Mouse (Mus musculus) hindbrain, embryonic 12.5 days (tissue): ENCODE results near the gene Lama5. TPM values are rescaled to one million over a fixed set of nuclear protein-coding genes. Genes with fewer than 3 reads are reported as not detected.

Experiments
- ATAC-seq: fragments of 200-750 bp; cut with Nextera tagmentation; 2 replicates; pipeline ENCODE4 v1.8.0; 2017; ENCODE audit warnings: moderate TSS enrichment; ENCODE audit not compliant: low FRiP score
- H3K27ac ChIP-seq: fragments of 300-500 bp; sonication (generic); 2 replicates; pipeline ENCODE4 v1.5.1; 2016; ENCODE audit warnings: mild to moderate bottlenecking
- H3K27me3 ChIP-seq: fragments of 300-500 bp; sonication (generic); 2 replicates; pipeline ENCODE4 v1.6.1; 2016; ENCODE audit warnings: mild to moderate bottlenecking
- H3K36me3 ChIP-seq: fragments of 300-500 bp; sonication (generic); 2 replicates; pipeline ENCODE4 v1.6.1; 2016; ENCODE audit warnings: mild to moderate bottlenecking
- H3K4me1 ChIP-seq: fragments of 300-500 bp; sonication (generic); 2 replicates; pipeline ENCODE4 v1.6.1; 2016
- H3K4me2 ChIP-seq: fragments of 300-500 bp; sonication (generic); replicated peaks from 2 replicates; pipeline ENCODE4 v1.6.1; 2016; ENCODE audit warnings: mild to moderate bottlenecking
- H3K4me3 ChIP-seq: fragments of 300-500 bp; sonication (generic); 2 replicates; pipeline ENCODE4 v1.5.1; 2016; ENCODE audit warnings: mild to moderate bottlenecking
- H3K9ac ChIP-seq: fragments of 300-500 bp; sonication (generic); 2 replicates; pipeline ENCODE4 v1.6.1; 2016; ENCODE audit warnings: mild to moderate bottlenecking, moderate library complexity
- H3K9me3 ChIP-seq: fragments of 300-500 bp; sonication (generic); replicated peaks from 2 replicates; pipeline ENCODE4 v1.6.1; 2016; ENCODE audit warnings: mild to moderate bottlenecking
- WGBS: fragments of 180-500 bp; shearing (Covaris S2); methylation state at CpG from one replicate; pipeline ENCODE4 v1.1.7; 2016; 5-methylcytosine and 5-hydroxymethylcytosine counted together
- microRNA-seq: library from miRNA; unstranded; fragments of <30 nt; microRNA quantifications from one replicate; pipeline ENCODE4, GENCODE M21; 2017
- polyA plus RNA-seq: library from polyadenylated mRNA; unstranded; fragments of >200 nt; fragmentation: Nextera tagmentation; extraction: Ambion mirVana; gene quantifications from 2 replicates; pipeline ENCODE4 v1.2.1, GENCODE M21; 2016

The Lama5 gene
- polyA plus RNA-seq, 1 experiment from 2014 or later: 8.7 TPM

- H3K36me3 ChIP-seq: peaks cover 76% of the 10 kb centered on the region
These were observed 79.6 kb downstream of the Lama5 start for GRCm38 (mm10) chr2:180146091-180146490.

GRCm38 (mm10) chr2:180135414-180135813 lies 90.2 kb downstream of the Lama5 start:
- 84% methylated on average over 5 of the region's 5 CpGs for WGBS
- no peak overlapping the region for H3K4me3 ChIP-seq
- ATAC-seq: no peak
- H3K27me3 ChIP-seq: no peaks in the 10 kb centered on the region
- no peak overlapping the region for H3K4me2 ChIP-seq
- no peak overlapping the region for H3K9ac ChIP-seq
- no peaks in the 10 kb centered on the region for H3K4me1 ChIP-seq
- peaks cover 20% of the 10 kb centered on the region for H3K36me3 ChIP-seq
- no peaks in the 10 kb centered on the region for H3K9me3 ChIP-seq
- H3K27ac ChIP-seq: no peak overlapping the region

More at GRCm38 (mm10) chr2:180146091-180146490, 79.6 kb downstream of the Lama5 start:
- H3K4me2 ChIP-seq: no peak overlapping the region
- 72% methylated on average over 2 of the region's 2 CpGs for WGBS
- no peak overlapping the region for H3K27ac ChIP-seq
- no peaks in the 10 kb centered on the region for H3K4me1 ChIP-seq
- H3K9ac ChIP-seq: no peak overlapping the region
- no peaks in the 10 kb centered on the region for H3K9me3 ChIP-seq
- H3K4me3 ChIP-seq: no peak overlapping the region
- H3K27me3 ChIP-seq: no peaks in the 10 kb centered on the region
- ATAC-seq: no peak

GRCm38 (mm10) chr2:180133911-180134310 lies 91.7 kb downstream of the Lama5 start:
- WGBS: 85% methylated on average over 3 of the region's 3 CpGs
- H3K4me3 ChIP-seq: no peak overlapping the region
- no peaks in the 10 kb centered on the region for H3K27me3 ChIP-seq
- H3K36me3 ChIP-seq: peaks cover 12% of the 10 kb centered on the region
- H3K27ac ChIP-seq: no peak overlapping the region
- H3K4me1 ChIP-seq: no peaks in the 10 kb centered on the region
- no peaks in the 10 kb centered on the region for H3K9me3 ChIP-seq
- H3K4me2 ChIP-seq: no peak overlapping the region
- H3K9ac ChIP-seq: no peak overlapping the region
- ATAC-seq: no peak

- Histone ChIP-seq H3K9ac (no peak overlapping the region), H3K36me3 (peaks cover 5% of the 10 kb centered on the region), H3K4me3 (no peak overlapping the region), H3K4me2 (no peak overlapping the region), H3K4me1 (no peaks in the 10 kb centered on the region), H3K27me3 (no peaks in the 10 kb centered on the region), H3K9me3 (no peaks in the 10 kb centered on the region), H3K27ac (no peak overlapping the region)
- ATAC-seq: no peak
- WGBS: 95% methylated on average over 4 of the region's 4 CpGs
These were observed 92.4 kb downstream of the Lama5 start for GRCm38 (mm10) chr2:180133231-180133630.

- H3K9me3 ChIP-seq: no peaks in the 10 kb centered on the region
- H3K27ac ChIP-seq: no peak overlapping the region
- peaks cover 12% of the 10 kb centered on the region; the same call in 1 of the 2 replicates for H3K36me3 ChIP-seq
- H3K4me1 ChIP-seq: peaks cover 16% of the 10 kb centered on the region
- H3K9ac ChIP-seq: no peak overlapping the region
- no peak for ATAC-seq
- no peak overlapping the region for H3K4me2 ChIP-seq
- WGBS: 65% methylated on average over 1 of the region's 1 CpGs
- H3K4me3 ChIP-seq: no peak overlapping the region
- no peaks in the 10 kb centered on the region for H3K27me3 ChIP-seq
These were observed 98.0 kb downstream of the Lama5 start for GRCm38 (mm10) chr2:180127675-180128074.

Small RNAs within 50 kb of the gene (microRNA-seq; reads per million reads assigned to microRNA genes)
- gene Mir3091 (1.1 reads per million), gene Mir7005 (not detected)

Other genes starting within 250 kb of the Lama5 start
- 3.5 and 5.2 TPM in 2 replicates for gene Taf4, start 249.2 kb downstream of the Lama5 start, polyA plus RNA-seq
- 14.1 and 16.7 TPM in 2 replicates for gene Lsm14b, start 200.9 kb downstream of the Lama5 start, polyA plus RNA-seq
- gene Psma7, start 183.4 kb downstream of the Lama5 start, polyA plus RNA-seq: 630 and 656 TPM in 2 replicates
- gene Ss18l1, start 183.3 kb downstream of the Lama5 start, polyA plus RNA-seq: 32.9 and 37.7 TPM in 2 replicates
- gene Mtg2, start 155.3 kb downstream of the Lama5 start, polyA plus RNA-seq: 30.0 and 31.4 TPM in 2 replicates
- 4.1 and 4.2 TPM in 2 replicates for gene Hrh3, start 121.4 kb downstream of the Lama5 start, polyA plus RNA-seq
- 52.2 and 53.8 TPM in 2 replicates for gene Osbpl2, start 106.6 kb downstream of the Lama5 start, polyA plus RNA-seq
- 198 and 200 TPM in 2 replicates for gene Adrm1, start 54.4 kb downstream of the Lama5 start, polyA plus RNA-seq
- 393 and 423 TPM in 2 replicates for gene Rps21, start 31.5 kb upstream of the Lama5 start, polyA plus RNA-seq
- gene Cables2, start 47.6 kb upstream of the Lama5 start, polyA plus RNA-seq: 29.4 and 29.5 TPM in 2 replicates
- gene Rbbp8nl, start 64.0 kb upstream of the Lama5 start, polyA plus RNA-seq: 0.20 and 0.35 TPM in 2 replicates
- gene Gata5, start 108.8 kb upstream of the Lama5 start, polyA plus RNA-seq: 0.08 TPM in 1 of 2 replicates, not detected in the other
- gene Slco4a1, start 230.4 kb upstream of the Lama5 start, polyA plus RNA-seq: 3.2 and 3.4 TPM in 2 replicates